Comparison of ENCODE assay signal across 8 mouse cellular contexts in the genomic region with DNA sequence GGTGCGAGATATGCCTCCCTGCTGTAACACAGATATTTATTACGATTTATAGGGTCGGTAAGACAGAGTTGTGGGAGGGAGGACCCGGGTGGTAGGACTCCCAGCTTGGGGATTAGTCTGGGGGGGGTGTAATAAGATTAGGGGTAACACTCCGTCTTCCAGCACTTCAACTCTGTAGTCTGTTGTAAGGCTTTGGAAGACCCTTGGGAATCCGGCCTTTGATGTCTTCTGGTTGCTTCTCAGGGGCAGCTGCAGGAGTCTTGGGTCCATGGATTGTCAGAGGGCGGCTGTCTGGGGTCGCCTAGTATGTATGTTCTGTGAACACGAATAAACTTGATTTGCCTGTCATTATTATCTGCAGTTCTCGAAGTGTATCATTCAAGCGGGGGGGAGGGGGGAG. TPM values are rescaled to one million over a fixed set of nuclear protein-coding genes. Genes with fewer than 3 reads are reported as not detected.
DNase-seq lines count a peak whose midpoint lies in the region; ATAC-seq lines count a peak whose summit lies in the region.

No protein-coding gene starts in this region.

- H3K9ac ChIP-seq in kidney, embryonic 16.5 days (replicated peaks; ENCODE audit: low read length) = peak overlapping the region; percentile 87
- peak overlapping the region; percentile 76 for H3K9ac ChIP-seq in midbrain, embryonic 11.5 days (ENCODE audit: low read length)

- ATAC-seq in kidney, embryonic 16.5 days (ENCODE audit: low FRiP score, low TSS enrichment) = peak; percentile 16
- ATAC-seq in midbrain, embryonic 11.5 days (ENCODE audit: low FRiP score) = peak; percentile 22
- no peak for ATAC-seq in monocyte, adult 5-6 weeks (replicated peaks; ENCODE audit: insufficient number of reproducible peaks, low FRiP score, low TSS enrichment, poor library complexity, severe bottlenecking)

- peak overlapping the region; percentile 79 for H3K4me3 ChIP-seq in kidney, embryonic 16.5 days (ENCODE audit: low read length)
- peak overlapping the region; percentile 86 for H3K4me3 ChIP-seq in brown adipose tissue, adult 24 weeks (ENCODE audit: insufficient read depth, low read depth, low read length)
- H3K4me3 ChIP-seq in hindbrain, embryonic 10.5 days = peak overlapping the region; percentile 77
- peak overlapping the region; percentile 58 for H3K4me3 ChIP-seq in midbrain, embryonic 11.5 days (ENCODE audit: low read depth, low read length)

- H3K27ac ChIP-seq in kidney, embryonic 16.5 days (ENCODE audit: low read length) = peak overlapping the region; percentile 92
- H3K27ac ChIP-seq in brown adipose tissue, adult 24 weeks (replicated peaks; ENCODE audit: low read depth, low read length) = peak overlapping the region; percentile 90
- H3K27ac ChIP-seq in hindbrain, embryonic 10.5 days = peak overlapping the region; percentile 95
- peak overlapping the region; percentile 48; the same call in 1 of the 2 replicates for H3K27ac ChIP-seq in midbrain, embryonic 11.5 days (ENCODE audit: low read depth, low read length)

- WGBS in kidney, embryonic 16.5 days = 3% methylated on average over 11 of the region's 11 CpGs
- WGBS in hindbrain, embryonic 10.5 days = 3% methylated on average over 11 of the region's 11 CpGs
- 2% methylated on average over 11 of the region's 11 CpGs for WGBS in midbrain, embryonic 11.5 days

- peaks cover 15% of the 10 kb centered on the region for H3K36me3 ChIP-seq in kidney, embryonic 16.5 days (ENCODE audit: insufficient read depth, low read length)
- H3K36me3 ChIP-seq in hindbrain, embryonic 10.5 days = peaks cover 30% of the 10 kb centered on the region
- H3K36me3 ChIP-seq in midbrain, embryonic 11.5 days (ENCODE audit: control insufficient read depth, insufficient read depth, low read length) = no peaks in the 10 kb centered on the region; the same call in 1 of the 2 replicates

- no peaks in the 10 kb centered on the region for H3K9me3 ChIP-seq in kidney, embryonic 16.5 days (ENCODE audit: low read length)
- H3K9me3 ChIP-seq in hindbrain, embryonic 10.5 days = no peaks in the 10 kb centered on the region
- no peaks in the 10 kb centered on the region for H3K9me3 ChIP-seq in midbrain, embryonic 11.5 days (ENCODE audit: control insufficient read depth, low read length)

- no peak for DNase-seq in kidney, postnatal 25 days
- DNase-seq in hindbrain, embryonic 10.5 days (ENCODE audit: low spot score) = no peak
- no peak for DNase-seq in midbrain, embryonic 11.5 days (ENCODE audit: low spot score, missing footprints)
- no peak for DNase-seq in layer of hippocampus, postnatal 10 days (ENCODE audit: low spot score in 2 of 2)
- DNase-seq in gastrocnemius, postnatal 10 days = no peak

- 0 out of 2 replicates have a peak, but pooled peaks cover 3% of the 10 kb centered on the region for H3K27me3 ChIP-seq in kidney, embryonic 16.5 days (ENCODE audit: insufficient read depth, low read length)
- H3K27me3 ChIP-seq in hindbrain, embryonic 10.5 days (ENCODE audit: insufficient read depth, poor library complexity, severe bottlenecking) = peaks cover 33% of the 10 kb centered on the region; the same call in 1 of the 2 replicates
- H3K27me3 ChIP-seq in midbrain, embryonic 11.5 days (ENCODE audit: control insufficient read depth, insufficient read depth, low read length) = peaks cover 21% of the 10 kb centered on the region

- peaks cover 30% of the 10 kb centered on the region for H3K4me1 ChIP-seq in kidney, embryonic 16.5 days (ENCODE audit: insufficient read depth, low read length)
- H3K4me1 ChIP-seq in brown adipose tissue, adult 24 weeks (ENCODE audit: control insufficient read depth, insufficient read depth, insufficient read length, low read length) = peaks cover 2% of the 10 kb centered on the region; the same call in 1 of the 2 replicates
- peaks cover 38% of the 10 kb centered on the region for H3K4me1 ChIP-seq in hindbrain, embryonic 10.5 days (replicated peaks)
- H3K4me1 ChIP-seq in midbrain, embryonic 11.5 days (ENCODE audit: control insufficient read depth, insufficient read depth, low read length) = peaks cover 24% of the 10 kb centered on the region

- H3K4me2 ChIP-seq in kidney, embryonic 16.5 days (replicated peaks; ENCODE audit: low read depth, low read length) = peak overlapping the region; percentile 94
- H3K4me2 ChIP-seq in midbrain, embryonic 11.5 days = peak overlapping the region; percentile 92

RNA-seq across cellular contexts. Expression of gene Flot1, which starts 0.5 kb away (rescaled TPM):
- 52.7 and 56.9 TPM in 2 replicates for polyA plus RNA-seq in kidney, embryonic 16.5 days (2015; fragmentation: Nextera tagmentation; extraction: Ambion mirVana)
- 38.1 and 61.2 TPM in 2 replicates for polyA plus RNA-seq in brown adipose tissue, adult 24 weeks (2012; ENCODE audit: insufficient read depth, insufficient read length, missing spikeins)
- 58.4 and 63.7 TPM in 2 replicates for polyA plus RNA-seq in hindbrain, embryonic 10.5 days (2016; fragmentation: Nextera tagmentation; extraction: Ambion mirVana)
- 46.9 and 47.4 TPM in 2 replicates for polyA plus RNA-seq in midbrain, embryonic 11.5 days (2014; fragmentation: Nextera tagmentation; extraction: Ambion mirVana)
- total RNA-seq in layer of hippocampus, postnatal 10 days (2021) = 100 to 1,000 TPM; 163 to 172 TPM
- total RNA-seq in gastrocnemius, postnatal 10 days (2021) = 10 to 100 TPM; 38.8 to 41.3 TPM
- 70.0 to 84.2 TPM (median 77.9 TPM) in 3 replicates for total RNA-seq in monocyte, adult 5-6 weeks (2017)

RNA-seq across cellular contexts. Expression of gene Ier3, which starts 1.1 kb away (rescaled TPM):
- polyA plus RNA-seq in kidney, embryonic 16.5 days (2015; fragmentation: Nextera tagmentation; extraction: Ambion mirVana) = 33.5 and 40.4 TPM in 2 replicates
- 19.2 and 52.4 TPM in 2 replicates for polyA plus RNA-seq in brown adipose tissue, adult 24 weeks (2012; ENCODE audit: insufficient read depth, insufficient read length, missing spikeins)
- 3.8 and 4.8 TPM in 2 replicates for polyA plus RNA-seq in hindbrain, embryonic 10.5 days (2016; fragmentation: Nextera tagmentation; extraction: Ambion mirVana)
- 2.5 and 4.0 TPM in 2 replicates for polyA plus RNA-seq in midbrain, embryonic 11.5 days (2014; fragmentation: Nextera tagmentation; extraction: Ambion mirVana)
- total RNA-seq in layer of hippocampus, postnatal 10 days (2021) = 1 to 10 TPM; 4.3 to 4.6 TPM
- 1 to 10 TPM; 4.5 to 5.8 TPM for total RNA-seq in gastrocnemius, postnatal 10 days (2021)
- 17.2 to 77.7 TPM (median 52.8 TPM) in 3 replicates for total RNA-seq in monocyte, adult 5-6 weeks (2017)

RNA-seq across cellular contexts. Expression of gene Tubb5, which starts 15.5 kb away (rescaled TPM):
- polyA plus RNA-seq in kidney, embryonic 16.5 days (2015; fragmentation: Nextera tagmentation; extraction: Ambion mirVana) = 905 and 985 TPM in 2 replicates
- 32.5 and 58.6 TPM in 2 replicates for polyA plus RNA-seq in brown adipose tissue, adult 24 weeks (2012; ENCODE audit: insufficient read depth, insufficient read length, missing spikeins)
- polyA plus RNA-seq in hindbrain, embryonic 10.5 days (2016; fragmentation: Nextera tagmentation; extraction: Ambion mirVana) = 1,604 and 1,655 TPM in 2 replicates
- 1,522 and 1,543 TPM in 2 replicates for polyA plus RNA-seq in midbrain, embryonic 11.5 days (2014; fragmentation: Nextera tagmentation; extraction: Ambion mirVana)
- total RNA-seq in layer of hippocampus, postnatal 10 days (2021) = 1,000 to 10,000 TPM; 1,119 to 1,208 TPM
- 100 to 1,000 TPM; 205 to 251 TPM for total RNA-seq in gastrocnemius, postnatal 10 days (2021)
- total RNA-seq in monocyte, adult 5-6 weeks (2017) = 138 to 179 TPM (median 139 TPM) in 3 replicates

RNA-seq across cellular contexts. Expression of gene Mdc1, which starts 18.8 kb away (rescaled TPM):
- 16.3 and 16.7 TPM in 2 replicates for polyA plus RNA-seq in kidney, embryonic 16.5 days (2015; fragmentation: Nextera tagmentation; extraction: Ambion mirVana)
- polyA plus RNA-seq in brown adipose tissue, adult 24 weeks (2012; ENCODE audit: insufficient read depth, insufficient read length, missing spikeins) = 3.0 and 3.3 TPM in 2 replicates
- 18.3 and 20.7 TPM in 2 replicates for polyA plus RNA-seq in hindbrain, embryonic 10.5 days (2016; fragmentation: Nextera tagmentation; extraction: Ambion mirVana)
- 19.4 and 21.5 TPM in 2 replicates for polyA plus RNA-seq in midbrain, embryonic 11.5 days (2014; fragmentation: Nextera tagmentation; extraction: Ambion mirVana)
- total RNA-seq in layer of hippocampus, postnatal 10 days (2021) = 10 to 100 TPM; 15.8 to 16.2 TPM
- 10 to 100 TPM; 10.1 to 14.6 TPM for total RNA-seq in gastrocnemius, postnatal 10 days (2021)
- total RNA-seq in monocyte, adult 5-6 weeks (2017) = 10.9 to 26.0 TPM (median 11.1 TPM) in 3 replicates

RNA-seq across cellular contexts. Expression of gene Nrm, which starts 38.6 kb away (rescaled TPM):
- polyA plus RNA-seq in kidney, embryonic 16.5 days (2015; fragmentation: Nextera tagmentation; extraction: Ambion mirVana) = 63.3 and 67.0 TPM in 2 replicates
- polyA plus RNA-seq in brown adipose tissue, adult 24 weeks (2012; ENCODE audit: insufficient read depth, insufficient read length, missing spikeins) = 1.4 and 2.8 TPM in 2 replicates
- polyA plus RNA-seq in hindbrain, embryonic 10.5 days (2016; fragmentation: Nextera tagmentation; extraction: Ambion mirVana) = 70.1 and 75.9 TPM in 2 replicates
- polyA plus RNA-seq in midbrain, embryonic 11.5 days (2014; fragmentation: Nextera tagmentation; extraction: Ambion mirVana) = 59.8 and 61.0 TPM in 2 replicates
- total RNA-seq in layer of hippocampus, postnatal 10 days (2021) = 1 to 10 TPM; 5.2 to 5.7 TPM
- total RNA-seq in gastrocnemius, postnatal 10 days (2021) = 1 to 10 TPM; 7.8 to 9.7 TPM
- total RNA-seq in monocyte, adult 5-6 weeks (2017) = 18.1 to 25.9 TPM (median 25.6 TPM) in 3 replicates

Comparison
In these comparisons a context has a peak if more than half of its experiments do, and no peak if none do; other contexts are left out.
1. RNA of gene Tubb5, which starts 15.5 kb away (polyA plus RNA-seq): 1,604 to 1,655 TPM in hindbrain, embryonic 10.5 days, 1,522 to 1,543 TPM in midbrain, embryonic 11.5 days and 905 to 985 TPM in kidney, embryonic 16.5 days; 32.5 to 58.6 TPM in brown adipose tissue, adult 24 weeks; every median in the first group is over 10 times any median in the second.
2. Peak in every context shown above with its lines, with median percentiles within 50 percentile points of each other: H3K27ac ChIP-seq and H3K4me3 ChIP-seq.